Comparison of ENCODE assay signal across 30 mouse cellular contexts in genomic region chr6:79833845-79834244, GRCm38 (mm10). TPM values are rescaled to one million over a fixed set of nuclear protein-coding genes. Genes with fewer than 3 reads are reported as not detected.
A peak's percentile ranks its signal among the peaks of the same experiment; 100 is the strongest.
DNase-seq lines count a peak whose midpoint lies in the region.
"Had no signal": no experiment of that assay in that cellular context is flagged by ENCODE, and none has a peak within 500 bp of the region (broad histone marks: within the 10 kb centered on the region; RNA-seq: fewer than 3 reads in every experiment).

No protein-coding gene starts in this region.

- intact Hi-C loops in left cerebral cortex, postnatal 4 days (cut with DNase I) = no loop called here

- DNase-seq in frontal cortex, adult 2 months (ENCODE audit: extremely low spot score in 1 of 2, low spot score in 1 of 2) = peak; percentile 18 to 44
- DNase-seq in frontal cortex, postnatal 14 days (ENCODE audit: low spot score in 2 of 2) = no peak
- DNase-seq in left cerebral cortex, adult 11 months (ENCODE audit: low spot score) = peak; percentile 5
- no peak for DNase-seq in left cerebral cortex, postnatal 4 days
- DNase-seq in right cerebral cortex, adult 18-20 months = peak; percentile 12
- DNase-seq in right cerebral cortex, postnatal 10 days (ENCODE audit: low spot score in 2 of 2) = no peak
- peak; percentile 65 for DNase-seq in telencephalon, adult 2 months (ENCODE audit: low read depth, low spot score)
- no peak for DNase-seq in cerebellum, adult 8-10 months
- DNase-seq: adrenal gland, adult 2 months; adrenal gland, postnatal 10 days; adrenal gland, postnatal 25 days; cerebellum, adult 11-12 months; cerebellum, adult 2 months; cerebellum, adult 9-11 months; cerebellum, postnatal 14 days; cerebellum, postnatal 36 days; embryo, embryonic 11 days had no signal

RNA-seq across cellular contexts. Expression of gene Gm20594, which starts 16.1 kb away (rescaled TPM):
- not detected in 2 replicates for polyA plus RNA-seq in frontal cortex, adult 2 months (2012; rRNA removed)
- not detected for total RNA-seq in left cerebral cortex, postnatal 4 days (2021)
- total RNA-seq: adrenal gland, adult 2 months; adrenal gland, postnatal 10 days; adrenal gland, postnatal 25 days; adrenal gland, postnatal 4 days; common myeloid progenitor, adult 5-6 weeks; ES-E14; MEL had no signal
- polyA plus RNA-seq: adrenal gland, adult 2 months; C2C12; cerebellum, adult 2 months; embryonic facial prominence, embryonic 11.5 days; embryonic facial prominence, embryonic 13.5 days; embryonic facial prominence, embryonic 15.5 days; erythroblast, embryonic 14.5 days; forebrain, embryonic 10.5 days; forebrain, embryonic 12.5 days; forebrain, embryonic 14.5 days; forebrain, embryonic 16.5 days had no signal

Comparison
In these comparisons a context has a peak if more than half of its experiments do, and no peak if none do; other contexts are left out.
1. DNase-seq: peak in frontal cortex, adult 2 months (2 of 2), left cerebral cortex, adult 11 months (single experiment), right cerebral cortex, adult 18-20 months (single experiment) and telencephalon, adult 2 months (single experiment); none in frontal cortex, postnatal 14 days (0 of 2), left cerebral cortex, postnatal 4 days (single experiment), right cerebral cortex, postnatal 10 days (0 of 2) and cerebellum, adult 8-10 months (single experiment).